Mouse (Mus musculus): ENCODE data around the gene Defb10.
"Not testable (repeated sequence)": the region's sequence is repeated elsewhere in the genome, so short reads cannot be mapped to it uniquely, and the experiment has no call there.

GRCm38 (mm10) chr8:21906290-21906689 lies 47.6 kb downstream of the Defb10 start, which contains the start of gene Defb11:
- not testable (repeated sequence) for TF ChIP-seq CTCF (IDR thresholded peaks at IDR 0.05; ENCODE audit: low read depth); EP300 (optimal IDR thresholded peaks at IDR 0.05)

Measured in stomach, postnatal 0 days (tissue).